Mouse (Mus musculus) erythroblast, embryonic 14.5 days (primary cell): ENCODE measurements at regions not wholly inside any gene's neighbourhood (a gene's known extent, or its start where the extent isn't known, plus 50 kb on each side); places are given as distances from the start of the nearest gene placed in this dataset.

Experiments used
- GATA1 ChIP-seq: IDR thresholded peaks from 2 replicates; pipeline ENCODE4 v1.6.1; 2012; ENCODE audit warnings: low read length, inconsistent platforms, mixed read lengths
- TAL1 ChIP-seq: IDR thresholded peaks from 3 replicates; pipeline ENCODE4 v1.6.1; 2012; ENCODE audit warnings: low read length, inconsistent platforms, mixed read lengths

GRCm38 (mm10) chr7:128980827-128981226 is 236.1 kb downstream of the Sec23ip start:
- TF ChIP-seq GATA1 (no peak), TAL1 (no peak)
